Mouse (Mus musculus) liver, adult 2 months (tissue): ENCODE measurements around the gene Olfr1336.

Experiments
- CTCF ChIP-seq: fragments of 200-500 bp; IDR thresholded peaks from 2 replicates; pipeline ENCODE4 v1.5.1; 2011; ENCODE audit warnings: low read depth, low read length, control low read depth
- POLR2A ChIP-seq: fragments of 200-500 bp; IDR thresholded peaks from 2 replicates; pipeline ENCODE4 v1.6.1; 2011; ENCODE audit warnings: low read length, control low read depth; ENCODE audit not compliant: insufficient read depth; ENCODE audit errors: extremely low read depth

DNA sequence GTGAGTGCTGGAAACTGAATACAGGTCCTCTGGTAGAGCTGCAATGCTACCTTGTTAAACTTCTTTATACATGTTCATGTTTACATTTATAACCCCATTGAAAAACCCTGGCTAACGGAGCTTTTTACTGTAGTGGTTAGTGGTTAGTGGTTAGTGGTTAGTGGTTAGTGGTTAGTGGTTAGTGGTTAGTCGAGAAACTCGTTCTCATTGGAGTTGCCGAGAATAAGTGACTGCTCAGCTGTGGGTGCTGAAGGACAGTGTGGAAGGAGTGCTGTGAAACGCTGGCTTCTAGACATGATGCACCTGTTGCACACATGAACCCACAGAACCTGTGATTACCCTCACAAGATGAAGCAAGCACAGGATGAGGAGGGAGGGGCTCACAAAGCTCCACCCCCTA is 8.2 kb upstream of the Olfr1336 start:
- TF ChIP-seq POLR2A (no peak), CTCF (no peak)
